Mouse (Mus musculus): ENCODE data around the gene Il18r1.
A peak's percentile ranks its signal among the peaks of the same experiment; 100 is the strongest.

The Il18r1 gene

DNA sequence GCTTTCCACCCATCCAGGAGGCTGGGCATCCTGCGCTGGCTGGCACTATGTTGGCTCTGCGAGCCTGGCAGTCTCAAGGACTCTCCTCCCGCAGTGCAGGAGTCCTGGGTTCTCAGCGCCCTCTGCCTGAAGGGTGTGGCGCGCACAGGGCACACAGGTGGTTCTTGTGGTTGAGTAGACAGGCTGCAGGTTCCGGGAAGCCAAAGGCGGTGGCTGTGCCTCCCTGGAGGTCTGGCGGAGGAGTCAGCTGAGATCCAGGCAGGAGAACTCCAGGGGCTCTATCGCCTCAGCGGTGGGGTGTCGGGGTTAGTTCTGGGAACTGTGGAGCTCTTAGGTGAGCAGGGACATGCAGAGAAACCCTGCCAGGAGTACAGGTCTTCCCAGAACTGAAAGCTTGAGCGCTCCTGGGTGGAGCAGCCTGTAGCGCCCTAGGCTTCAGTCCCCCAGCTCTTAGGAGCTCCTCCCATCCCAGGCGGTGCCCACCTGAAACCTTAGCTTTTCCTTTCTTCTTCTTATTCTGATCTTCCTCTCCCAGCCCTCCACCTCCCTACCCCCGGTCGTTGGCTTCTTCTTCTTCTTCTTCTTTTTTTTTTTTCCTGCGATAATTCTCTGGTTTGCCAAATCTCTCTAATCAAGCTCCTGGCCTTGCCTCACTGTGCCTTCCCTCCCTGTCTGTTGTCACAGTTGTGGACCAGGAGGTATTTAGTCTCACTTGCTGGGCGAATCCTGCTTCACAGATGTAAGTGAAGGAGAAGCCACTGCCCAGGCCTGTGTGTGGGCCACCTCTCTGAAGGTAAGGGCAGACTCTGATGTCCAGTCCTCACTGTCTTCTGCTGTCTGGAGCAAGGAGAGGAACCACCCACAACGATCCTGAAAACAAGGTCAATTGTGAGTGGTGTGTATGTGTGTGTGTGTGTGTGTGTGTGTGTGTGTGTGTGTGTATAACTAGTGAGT, at the start of gene Il18r1:
Il18r1 (plus strand) TSS at position 76 of the 954 bp plus-strand sequence.
- peak; percentile 66 for DNase-seq

- DNase-seq: no peak
Observed at GRCm38 (mm10) chr1:40417034-40417433, 48.3 kb upstream of the Il18r1 start.

DNA sequence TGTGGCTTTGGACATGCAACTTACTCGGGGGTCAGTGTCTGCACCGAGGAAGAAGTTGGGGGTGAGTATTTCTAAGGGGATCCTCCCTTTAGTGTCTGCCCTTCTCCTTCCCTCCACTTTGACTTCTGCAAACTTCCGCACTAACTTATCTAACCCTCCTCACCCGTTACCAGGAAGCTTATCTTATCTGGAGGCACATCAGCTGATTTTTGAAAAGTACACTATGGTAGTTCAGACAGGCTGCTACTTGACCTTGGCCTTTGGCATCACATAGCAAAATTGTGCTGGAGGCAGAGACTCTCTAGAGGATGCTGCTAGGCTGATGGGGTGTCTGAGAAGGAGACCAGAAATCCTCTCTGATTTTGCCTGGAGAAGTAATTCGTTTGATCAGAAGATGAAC, 46.8 kb upstream of the Il18r1 start:
- no peak for DNase-seq

- no peak for DNase-seq
Observed at GRCm38 (mm10) chr1:40423892-40424291, 41.5 kb upstream of the Il18r1 start.

DNA sequence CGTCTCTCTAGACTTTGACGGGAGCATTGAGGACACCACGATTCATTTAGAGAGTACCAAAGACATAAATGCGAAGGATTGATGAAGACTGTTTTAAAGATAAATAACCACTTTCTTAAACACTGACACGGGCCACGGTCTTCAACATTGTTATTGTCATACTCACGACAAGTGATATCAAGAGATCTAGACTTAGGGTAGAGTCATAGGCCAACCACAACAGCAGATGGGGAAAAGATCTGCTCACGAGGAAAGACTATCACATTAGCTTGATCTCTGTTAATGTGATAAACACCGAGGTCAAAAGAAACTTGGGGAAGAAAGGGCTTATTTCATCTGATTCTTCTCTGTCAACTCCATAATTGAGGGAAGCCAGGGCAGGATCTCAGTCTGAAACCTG, 38.1 kb upstream of the Il18r1 start:
- no peak for DNase-seq

DNA sequence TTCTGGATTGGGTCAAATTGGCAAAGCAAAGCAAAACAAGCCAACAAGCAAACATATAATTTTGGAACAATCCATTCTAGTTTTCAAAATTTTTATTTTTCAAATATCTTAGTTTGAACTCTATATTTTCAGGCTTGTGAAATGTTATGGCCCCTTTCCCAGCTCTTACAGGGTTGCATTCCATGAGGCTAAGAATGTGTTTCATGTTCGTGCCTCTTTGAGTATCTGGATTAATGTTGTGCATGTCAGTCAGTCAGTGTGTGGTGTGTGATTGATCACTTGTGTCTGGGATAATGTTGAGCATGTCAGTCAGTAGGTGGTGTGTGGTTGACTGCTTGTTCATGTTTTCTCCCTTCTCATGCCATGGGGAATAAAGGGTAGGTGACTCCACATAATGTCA, 37.5 kb upstream of the Il18r1 start:
- no peak for DNase-seq

GRCm38 (mm10) chr1:40428910-40429675, 36.3 kb upstream of the Il18r1 start, which contains the start of gene Il1rl1:
Il1rl1 (plus strand) TSS chr1:40429570.
- DNase-seq: no peak

DNA sequence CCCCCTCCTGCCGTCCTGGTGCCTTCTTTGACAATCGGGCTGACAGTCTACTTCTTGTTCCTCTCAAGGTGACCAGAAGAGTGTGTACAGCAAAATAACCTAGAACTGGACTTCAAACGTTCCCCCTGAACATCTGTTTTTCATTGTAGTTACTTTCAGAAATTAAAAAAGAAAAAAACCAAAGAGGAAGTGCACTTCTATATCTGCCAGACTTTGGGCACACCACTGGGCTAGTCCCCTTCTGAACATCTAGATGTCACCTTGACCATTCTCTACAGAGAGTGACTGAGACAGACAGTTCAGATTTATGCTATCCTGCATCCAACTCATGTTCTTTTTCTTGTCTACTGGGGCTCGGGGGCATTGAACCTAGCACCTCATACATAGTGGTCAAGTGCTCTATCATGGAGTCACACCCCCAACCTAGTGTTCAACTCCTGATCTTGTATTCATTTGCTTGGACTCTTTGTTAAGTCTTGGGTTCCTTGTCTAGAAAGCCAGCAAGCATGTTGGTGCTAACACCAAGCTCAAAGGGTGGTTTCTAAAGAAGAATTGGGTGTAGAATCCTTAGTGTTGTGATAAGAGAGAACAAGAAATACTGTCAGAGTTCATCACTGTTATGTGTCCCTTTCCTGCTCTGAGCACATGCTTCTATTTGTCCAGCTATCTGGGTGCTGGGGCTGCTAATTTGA, 35.1 kb upstream of the Il18r1 start:
- no peak for DNase-seq

DNA sequence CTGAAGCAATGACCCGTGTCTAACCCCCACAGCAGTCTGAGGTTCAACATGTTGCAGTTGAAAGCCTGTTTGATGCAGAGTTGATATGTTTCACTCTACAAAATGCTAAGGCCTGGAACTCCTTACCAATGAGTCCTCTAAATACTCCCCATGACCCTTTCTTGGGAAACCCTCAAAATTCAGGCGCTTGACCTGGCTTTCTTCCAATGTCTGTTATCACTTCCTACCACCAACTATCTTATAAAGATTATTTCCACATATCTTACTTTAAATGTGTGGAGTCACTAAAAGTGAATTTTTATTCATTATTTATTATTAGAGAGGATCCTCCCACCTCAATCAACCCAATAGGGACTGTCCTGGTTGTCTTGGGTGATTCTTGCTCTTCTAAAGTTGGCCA, 33.2 kb upstream of the Il18r1 start:
- DNase-seq: no peak

GRCm38 (mm10) chr1:40435936-40436335, 29.4 kb upstream of the Il18r1 start:
- DNase-seq: no peak

DNA sequence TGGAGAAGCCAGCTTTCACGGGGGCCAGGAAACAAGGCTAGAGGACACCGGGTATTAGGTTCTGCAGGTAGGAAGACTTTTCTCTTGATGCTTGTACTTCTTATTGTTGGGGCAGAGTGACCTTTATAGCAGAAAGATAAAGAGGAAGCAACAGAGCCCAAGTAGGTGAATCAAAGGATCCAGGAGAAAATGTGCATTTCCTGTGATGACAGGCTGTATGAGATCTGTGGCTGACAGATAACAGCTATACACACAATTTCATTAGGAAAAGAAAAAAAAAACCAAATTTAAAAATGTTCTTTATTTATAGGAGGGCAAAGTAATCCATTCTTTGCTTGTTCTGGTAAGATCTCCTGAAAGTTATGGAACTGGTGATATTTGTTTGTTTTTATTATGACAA, 28.0 kb upstream of the Il18r1 start:
- DNase-seq: no peak

- DNase-seq: no peak
Observed at GRCm38 (mm10) chr1:40439504-40439903, 25.8 kb upstream of the Il18r1 start.

DNA sequence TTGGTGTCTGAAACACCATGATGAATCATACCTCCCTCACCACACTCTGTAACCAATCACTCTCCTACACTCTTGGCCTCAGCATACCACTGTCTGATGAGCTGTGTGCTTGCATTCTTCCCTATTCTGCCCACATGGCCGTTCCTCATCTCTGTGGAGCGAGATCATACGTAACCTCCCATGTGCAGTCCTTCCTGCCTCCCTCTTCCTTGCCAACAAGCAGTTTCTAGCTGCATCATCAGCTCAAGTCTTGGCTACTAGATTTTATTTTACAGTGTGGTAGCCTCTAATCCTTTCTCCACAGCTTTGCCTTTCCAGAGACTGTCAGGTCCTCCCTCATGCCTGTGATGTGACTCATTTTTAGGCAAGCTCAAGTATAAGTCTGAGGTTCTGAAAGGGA, 20.6 kb upstream of the Il18r1 start:
- no peak for DNase-seq

- no peak for DNase-seq
Observed at GRCm38 (mm10) chr1:40467306-40467705, 2.0 kb downstream of the Il18r1 start.

GRCm38 (mm10) chr1:40468805-40469204, 3.5 kb downstream of the Il18r1 start:
- peak; percentile 33 for DNase-seq

DNA sequence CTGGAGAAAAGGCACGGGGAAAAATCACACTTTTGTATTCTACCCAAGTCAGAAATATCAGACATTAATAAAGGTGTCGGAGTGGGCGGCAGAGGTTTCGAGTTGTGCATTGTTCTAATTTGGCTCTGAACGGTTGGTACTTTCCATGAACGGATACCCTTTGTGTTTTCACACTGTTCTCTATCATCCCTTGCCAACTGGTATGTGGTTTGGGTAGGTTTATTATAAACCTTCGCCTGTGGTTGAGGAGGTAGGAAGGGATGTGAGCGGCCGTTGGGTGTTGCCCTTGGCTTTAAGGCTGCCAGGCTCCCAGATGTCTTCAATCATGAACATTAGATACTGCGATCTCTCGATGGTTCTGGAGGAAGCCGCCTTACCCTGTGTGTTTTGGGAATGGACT, 4.5 kb downstream of the Il18r1 start:
- DNase-seq: no peak

GRCm38 (mm10) chr1:40472401-40472800, 7.0 kb downstream of the Il18r1 start:
- no peak for DNase-seq

DNA sequence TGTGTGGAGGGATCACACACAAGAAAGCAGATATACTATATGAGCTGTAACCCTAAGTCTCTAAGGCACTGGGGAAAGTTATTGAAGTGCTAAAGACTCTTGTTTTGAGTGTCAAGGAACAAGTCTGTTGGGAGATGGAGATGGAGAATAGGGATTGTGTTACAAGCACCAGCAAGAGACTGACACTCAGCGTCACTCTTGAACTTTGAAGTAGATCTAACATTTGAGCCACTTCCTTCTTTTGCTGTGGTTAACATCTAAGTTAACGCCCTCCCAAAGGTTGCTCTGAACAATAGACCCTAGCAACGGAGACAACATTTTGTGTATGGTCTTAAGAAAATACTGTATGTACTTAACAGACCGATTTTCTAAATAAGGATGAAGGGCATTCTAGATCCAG, 8.3 kb downstream of the Il18r1 start:
- no peak for DNase-seq

DNA sequence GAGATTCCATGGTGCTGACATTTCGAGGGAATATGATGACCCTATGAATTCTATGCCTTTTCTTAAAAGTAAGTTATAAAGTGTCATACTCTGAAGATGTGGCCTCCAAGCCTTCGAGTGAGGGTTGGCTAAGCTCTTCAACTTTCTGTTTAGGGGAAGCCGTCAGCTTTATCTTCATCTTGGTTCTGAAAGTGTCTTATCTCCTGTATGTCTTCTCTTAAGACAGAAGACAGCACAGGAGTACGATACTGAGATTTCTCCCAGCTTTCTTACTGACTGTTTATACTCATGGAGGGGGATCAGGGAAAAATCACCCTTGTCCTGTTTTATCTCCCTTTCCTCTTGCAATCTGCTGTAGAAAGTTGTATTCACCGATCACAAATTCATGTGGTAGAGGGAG, 9.0 kb downstream of the Il18r1 start:
- DNase-seq: no peak

GRCm38 (mm10) chr1:40475697-40476096, 10.3 kb downstream of the Il18r1 start:
- DNase-seq: no peak

DNA sequence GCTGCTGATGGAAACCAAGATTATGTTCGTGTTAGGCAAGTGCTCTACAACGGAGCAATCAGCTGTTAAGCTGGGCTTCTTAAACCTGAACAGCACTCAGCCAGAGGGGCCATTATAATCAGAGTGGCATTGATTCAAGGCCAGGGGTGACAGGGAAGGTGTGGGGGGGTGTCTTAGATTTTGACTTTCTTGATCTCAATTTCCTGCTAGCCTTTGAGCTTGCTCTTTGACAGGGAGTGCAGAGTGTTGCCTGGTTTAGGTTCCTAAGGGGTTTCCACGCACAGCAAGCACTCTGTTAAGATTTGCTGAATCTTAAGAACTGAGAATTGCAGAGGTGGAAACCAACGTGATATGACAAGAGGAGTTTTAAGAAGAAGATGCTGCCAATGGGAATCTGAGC, 11.4 kb downstream of the Il18r1 start:
- no peak for DNase-seq

DNA sequence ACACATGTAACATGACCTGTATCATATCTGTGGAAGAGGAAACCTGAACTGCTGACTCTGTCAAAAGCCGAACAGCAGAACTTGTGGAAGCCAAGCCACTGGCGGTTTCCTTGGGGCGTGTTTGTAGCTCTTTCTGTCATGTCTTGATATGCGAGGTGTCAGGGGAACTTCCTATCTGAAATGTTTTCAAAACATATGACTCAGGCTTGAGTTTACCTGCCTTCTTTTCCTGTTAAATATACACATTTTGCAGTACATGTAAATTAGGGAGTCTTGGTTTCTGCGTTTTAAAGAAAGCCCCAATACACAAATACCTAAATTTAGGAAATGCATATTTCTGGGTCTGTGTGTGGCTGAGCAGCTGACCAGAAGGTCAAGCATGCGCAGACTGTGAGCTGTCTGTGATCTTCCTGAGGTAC, 14.2 kb downstream of the Il18r1 start:
- DNase-seq: no peak

DNA sequence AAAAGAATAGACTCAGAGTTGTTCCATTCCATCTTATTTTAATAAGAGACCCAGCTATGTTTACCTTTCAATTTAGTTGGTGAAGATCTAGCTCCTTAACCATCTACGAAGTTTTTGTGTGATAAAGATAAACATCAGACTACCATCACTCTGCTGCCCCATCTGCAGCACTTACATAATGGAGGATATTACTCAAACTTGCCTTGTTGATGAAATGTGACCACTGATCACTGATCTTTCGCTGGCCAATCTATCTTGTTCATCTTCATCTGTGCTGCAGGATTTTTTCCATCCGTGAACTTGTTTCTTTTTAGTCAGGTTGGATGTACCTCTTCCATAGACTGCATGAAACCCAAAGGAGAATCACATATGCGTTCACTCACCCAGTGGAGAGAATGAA, 29.2 kb downstream of the Il18r1 start:
- no peak for DNase-seq

Data from lung, postnatal 14 days (tissue).